Mouse (Mus musculus) CD4-positive helper T cell, adult 2 months (primary cell): ENCODE data around the gene Fbxl17.
A peak's percentile ranks its signal among the peaks of the same experiment; 100 is the strongest.

Experiments
- DNase-seq: peaks from one replicate; pipeline ENCODE4 v3.0.0-alpha.2; 2012; ENCODE audit warnings: low read depth, missing footprints, low spot score

The Fbxl17 gene

DNA sequence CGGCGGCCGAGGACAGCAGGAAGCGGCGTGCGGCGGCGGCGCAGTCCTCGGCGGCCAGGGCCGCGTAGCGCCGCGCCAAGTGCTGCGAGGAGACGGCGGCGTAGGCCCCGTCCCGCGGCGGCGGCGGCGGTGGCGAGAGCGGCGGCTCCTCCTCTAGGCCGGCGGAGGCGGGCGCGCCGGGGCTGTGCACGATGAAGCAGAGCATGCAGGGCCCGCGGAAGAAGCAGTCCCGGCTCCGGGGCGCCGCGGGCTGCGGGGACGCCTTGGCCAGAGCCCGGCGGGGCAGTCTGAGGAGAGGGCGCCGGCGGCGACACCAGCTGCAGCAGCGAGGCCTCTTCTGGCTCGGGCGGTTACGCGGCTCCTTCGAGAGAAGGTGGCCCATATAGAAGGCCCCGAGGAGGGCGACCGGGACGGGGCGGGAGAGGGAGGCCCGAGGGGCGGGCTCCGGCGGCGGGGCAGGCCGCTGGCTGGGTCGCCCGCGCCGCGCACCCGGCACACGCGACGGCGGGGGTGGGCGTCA lies at the start of gene Fbxl17:
Fbxl17 (minus strand) TSS at position 382 of the 520 bp plus-strand sequence.
- peak; percentile 79 for DNase-seq

DNA sequence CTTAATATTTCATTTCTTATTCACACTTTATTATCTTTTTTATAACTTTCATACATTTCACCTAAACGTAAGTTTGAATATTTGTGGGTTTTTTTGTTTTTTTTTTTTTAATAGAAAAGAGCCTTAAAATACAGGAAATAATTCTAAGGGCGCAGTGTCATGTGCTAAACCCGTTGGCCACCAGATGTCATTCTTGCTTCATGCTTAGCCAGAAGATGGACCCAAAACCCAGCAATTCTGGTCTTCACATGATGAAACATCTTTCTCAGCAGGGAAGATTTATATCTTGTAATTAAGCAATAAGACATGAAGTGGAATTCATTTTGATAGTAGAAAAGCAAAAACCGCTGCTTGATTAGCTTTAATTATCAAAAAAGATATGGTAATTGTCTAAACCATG lies 47.6 kb upstream of the Fbxl17 start:
- DNase-seq: no peak

- no peak for DNase-seq
Measured at GRCm38 (mm10) chr17:63534576-63535265, 34.9 kb upstream of the Fbxl17 start.

- DNase-seq: no peak
Measured at GRCm38 (mm10) chr17:63533074-63533836, 33.4 kb upstream of the Fbxl17 start.

GRCm38 (mm10) chr17:63529476-63529875 lies 29.7 kb upstream of the Fbxl17 start:
- no peak for DNase-seq

- DNase-seq: no peak
Measured at GRCm38 (mm10) chr17:63520691-63521090, 20.9 kb upstream of the Fbxl17 start.

- DNase-seq: no peak
Measured at GRCm38 (mm10) chr17:63510451-63510850, 10.6 kb upstream of the Fbxl17 start.

- DNase-seq: no peak
Measured at GRCm38 (mm10) chr17:63501091-63501490, 1.3 kb upstream of the Fbxl17 start.

DNA sequence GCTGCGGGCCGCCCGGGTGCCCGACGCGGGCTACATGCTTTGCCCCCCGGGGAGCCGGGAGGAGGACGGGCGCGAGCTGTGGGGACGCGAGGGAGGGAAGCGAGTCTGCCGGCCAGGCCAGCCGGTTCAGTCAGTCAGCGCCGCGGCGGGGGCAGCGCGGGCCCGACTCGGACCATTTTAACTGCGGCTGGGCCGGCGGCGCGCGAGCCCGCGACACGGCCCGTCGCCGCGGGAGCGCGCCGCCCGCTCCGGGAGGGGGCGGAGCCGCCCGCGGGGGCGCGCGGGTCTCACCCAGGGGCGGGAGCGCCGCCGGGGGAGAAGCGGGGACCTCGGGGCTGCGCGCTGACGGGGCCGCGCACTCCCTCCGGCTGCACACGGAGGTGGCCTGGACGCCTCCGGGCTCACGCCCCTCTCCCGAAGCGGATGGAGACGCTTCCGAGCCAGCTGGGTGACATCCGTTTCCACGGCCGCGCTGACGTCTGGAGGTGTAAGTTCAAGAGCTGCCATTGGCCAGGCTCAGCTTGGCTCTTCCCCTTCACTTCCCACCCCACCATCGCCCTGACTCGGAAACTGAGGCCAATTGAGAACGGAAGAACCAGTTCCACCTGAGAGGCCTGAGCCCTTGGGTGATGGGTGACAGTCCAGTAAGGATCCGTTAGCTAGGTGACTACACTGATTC lies 478 bp upstream of the Fbxl17 start:
- peak; percentile 93 for DNase-seq

GRCm38 (mm10) chr17:63498717-63499635 lies 841 bp downstream of the Fbxl17 start:
- DNase-seq: peak; percentile 55

DNA sequence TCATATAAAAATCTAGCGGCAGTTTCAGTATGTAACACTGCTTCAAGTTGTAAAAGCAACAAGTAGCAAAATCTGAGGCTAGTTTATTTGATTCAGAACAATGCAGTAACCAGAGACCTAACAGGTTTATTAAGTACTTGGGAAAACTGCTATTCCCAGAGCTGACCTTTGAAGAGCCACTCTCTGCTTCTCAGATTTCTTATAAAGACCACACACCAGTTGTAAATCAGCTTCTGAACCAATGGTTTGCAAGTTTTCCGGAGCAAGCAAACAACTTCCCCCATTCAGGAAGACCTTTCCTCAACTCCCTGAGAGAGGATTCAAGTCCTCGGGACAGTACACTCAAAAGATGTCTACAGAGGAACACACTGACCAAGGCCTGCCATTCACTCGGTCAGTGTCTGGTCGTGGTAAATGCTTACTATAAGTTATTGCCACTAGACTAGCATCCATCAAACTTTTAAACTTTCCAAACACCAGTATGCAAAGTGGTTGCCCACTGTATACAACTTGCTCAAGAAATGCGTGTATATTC lies 1.6 kb downstream of the Fbxl17 start:
- DNase-seq: peak; percentile 7

GRCm38 (mm10) chr17:63497206-63497731 lies 2.5 kb downstream of the Fbxl17 start:
- DNase-seq: no peak

DNA sequence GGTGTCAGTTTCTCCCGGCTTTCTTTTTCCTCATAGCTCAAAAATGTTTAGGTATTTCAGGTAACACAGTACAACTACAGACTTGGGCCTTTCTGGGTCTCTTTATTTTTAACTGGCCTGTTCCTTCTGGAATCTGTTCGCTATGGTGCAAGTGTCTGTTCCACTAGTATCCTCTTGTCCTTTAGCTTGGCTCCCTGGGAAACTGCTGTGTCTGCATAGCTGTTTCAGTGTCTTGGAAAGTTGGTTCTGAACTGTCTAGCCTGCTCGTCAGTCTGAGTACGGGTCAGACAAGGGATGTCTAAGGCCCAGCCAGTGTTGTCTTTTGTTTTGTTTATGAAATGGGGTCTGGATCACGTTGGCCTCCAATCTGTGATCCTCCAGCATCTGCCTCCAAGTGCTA lies 3.7 kb downstream of the Fbxl17 start:
- no peak for DNase-seq

- no peak for DNase-seq
Measured at GRCm38 (mm10) chr17:63493876-63494580, 5.8 kb downstream of the Fbxl17 start.

DNA sequence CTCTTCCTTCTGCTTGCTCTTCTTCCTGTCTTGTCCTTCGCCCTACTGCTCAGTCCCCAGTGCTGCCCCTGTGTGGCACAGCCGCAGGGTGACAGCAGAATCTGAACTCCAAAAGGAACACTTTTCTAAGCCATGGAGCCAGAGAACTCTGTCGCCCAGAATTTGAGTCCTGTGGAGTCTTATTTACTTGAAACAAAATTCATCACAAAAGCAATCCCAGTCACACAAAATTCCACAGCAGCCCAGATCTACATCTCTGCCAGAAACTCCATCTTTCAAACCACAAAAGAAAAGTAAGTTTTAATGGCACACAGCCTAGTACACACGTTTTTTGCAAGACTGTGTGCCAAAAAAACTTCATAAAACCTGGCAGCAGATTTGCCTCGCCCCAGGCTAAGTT lies 6.5 kb downstream of the Fbxl17 start:
- DNase-seq: peak; percentile 14

GRCm38 (mm10) chr17:63492665-63493273 lies 7.0 kb downstream of the Fbxl17 start:
- no peak for DNase-seq

DNA sequence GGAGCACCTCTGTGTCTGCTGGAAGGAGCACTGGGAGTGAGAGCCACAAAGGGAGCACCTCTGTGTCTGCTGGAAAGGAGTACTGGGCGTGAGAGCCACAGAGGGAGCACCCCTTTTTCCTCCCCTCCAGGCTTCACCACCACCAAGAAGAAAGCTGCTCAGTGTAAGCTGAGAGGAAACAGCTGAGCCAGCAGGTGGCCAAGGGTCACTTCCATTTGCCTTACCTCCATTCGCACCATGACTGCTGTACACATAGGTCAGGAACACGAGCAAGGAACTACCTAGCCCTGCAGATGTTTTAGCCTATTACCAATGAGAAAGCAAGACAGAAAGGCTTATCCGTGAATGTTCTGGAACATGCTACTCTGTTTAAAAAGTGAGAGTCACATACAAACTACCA lies 10.3 kb downstream of the Fbxl17 start:
- no peak for DNase-seq

DNA sequence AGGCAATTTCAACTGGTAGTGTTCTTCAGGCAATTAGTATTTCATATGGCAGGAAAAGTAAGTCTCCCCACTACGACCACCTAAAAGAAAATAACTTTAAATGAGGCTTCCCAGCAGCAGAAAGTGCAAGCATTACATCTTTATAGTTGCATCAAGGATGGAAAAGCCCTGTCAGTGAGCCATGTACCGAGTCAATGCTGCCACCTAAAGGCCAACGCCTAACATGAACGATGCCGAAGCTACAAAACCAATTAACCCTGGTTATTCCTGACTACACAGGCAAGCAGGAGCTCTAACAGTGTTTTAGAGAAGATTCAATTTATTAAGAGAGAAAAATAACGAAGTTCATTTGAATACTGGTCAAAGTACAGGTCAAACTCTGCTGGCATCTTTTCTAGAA lies 32.0 kb downstream of the Fbxl17 start:
- DNase-seq: peak; percentile 52

DNA sequence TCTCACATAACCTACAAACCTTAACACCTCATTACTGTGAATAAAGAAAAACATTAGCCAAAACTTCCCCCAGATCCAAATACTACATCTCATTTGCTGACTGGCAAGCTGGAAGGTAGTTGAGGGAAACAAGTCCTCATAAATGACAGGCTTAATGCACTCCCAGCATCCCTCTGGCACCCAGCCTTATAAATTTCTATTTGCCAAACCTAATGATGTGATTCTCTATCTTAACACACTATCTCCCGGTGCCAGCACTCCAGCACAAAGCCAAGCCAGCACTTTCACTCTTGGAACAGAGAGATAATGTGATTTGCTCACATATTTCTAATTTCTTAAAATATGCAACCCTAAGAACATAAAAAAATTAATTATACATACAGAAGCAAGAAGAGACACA lies 34.6 kb downstream of the Fbxl17 start:
- DNase-seq: no peak

DNA sequence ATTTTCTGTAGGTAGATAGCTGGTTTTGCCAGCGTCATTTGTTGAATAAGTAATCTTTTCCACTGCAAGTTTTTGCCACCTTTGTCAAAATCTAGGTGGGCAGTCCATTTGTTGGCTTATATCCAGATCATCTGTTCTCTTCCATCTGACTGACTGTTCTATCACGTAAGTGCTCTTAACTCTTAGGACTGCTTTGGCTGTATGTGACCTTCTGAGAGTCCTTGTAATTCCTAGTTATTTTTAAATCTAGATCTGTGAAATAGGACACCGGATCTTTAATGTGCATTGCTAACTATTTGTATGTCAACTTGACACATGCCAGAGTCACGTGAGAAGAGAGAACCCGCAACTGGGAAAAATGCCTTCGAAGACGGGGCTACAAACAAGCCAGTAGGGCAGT lies 37.3 kb downstream of the Fbxl17 start:
- no peak for DNase-seq
